Mouse (Mus musculus): ENCODE data around the gene Cd300a. TPM values are rescaled to one million over a fixed set of nuclear protein-coding genes. Genes with fewer than 3 reads are reported as not detected.

Gene Cd300a
- polyA plus RNA-seq, 1 experiment, result 0.91 TPM

GRCm38 (mm10) chr11:114867361-114868235 lies 22.2 kb upstream of the Cd300a start:
- Histone ChIP-seq H3K27me3 (replicated peaks; ENCODE audit: control insufficient read depth, insufficient read depth, low read length) (no peaks in the 10 kb centered on the region), H3K27ac (ENCODE audit: insufficient read depth, low read depth, low read length) (peak overlapping the region; percentile 83), H3K4me3 (ENCODE audit: insufficient read depth, low read depth, low read length) (no peak overlapping the region), H3K36me3 (ENCODE audit: control insufficient read depth, insufficient read depth, low read length) (peaks cover 2% of the 10 kb centered on the region; the same call in 1 of the 2 replicates), H3K4me1 (ENCODE audit: control insufficient read depth, insufficient read depth, low read length) (peaks cover 46% of the 10 kb centered on the region)
- DNase-seq, result peak; percentile 79
- TF ChIP-seq POLR2A (IDR thresholded peaks at IDR 0.05; ENCODE audit: low read depth, low read length) (no peak), CTCF (conservative IDR thresholded peaks at IDR 0.05; ENCODE audit: insufficient read depth, insufficient read length, low read depth, low read length) (no peak)
- WGBS, result 18% methylated on average over 11 of the region's 11 CpGs

- Histone ChIP-seq H3K4me1 (ENCODE audit: control insufficient read depth, insufficient read depth, low read length) (peaks cover 51% of the 10 kb centered on the region), H3K27ac (ENCODE audit: insufficient read depth, low read depth, low read length) (peak overlapping the region; percentile 83), H3K4me3 (ENCODE audit: insufficient read depth, low read depth, low read length) (no peak overlapping the region), H3K36me3 (ENCODE audit: control insufficient read depth, insufficient read depth, low read length) (peaks cover 2% of the 10 kb centered on the region; the same call in 1 of the 2 replicates), H3K27me3 (replicated peaks; ENCODE audit: control insufficient read depth, insufficient read depth, low read length) (no peaks in the 10 kb centered on the region)
- 48% methylated on average over 12 of the region's 12 CpGs for WGBS
- TF ChIP-seq CTCF (conservative IDR thresholded peaks at IDR 0.05; ENCODE audit: insufficient read depth, insufficient read length, low read depth, low read length) (0 out of 2 replicates have a peak, but pooled peaks have one; percentile 16), POLR2A (IDR thresholded peaks at IDR 0.05; ENCODE audit: low read depth, low read length) (no peak)
- DNase-seq, result no peak
These were observed 21.6 kb upstream of the Cd300a start for GRCm38 (mm10) chr11:114868280-114868679.

- no peaks in the 10 kb centered on the region for H3K27me3 ChIP-seq (replicated peaks; ENCODE audit: control insufficient read depth, insufficient read depth, low read length)
- H3K27ac ChIP-seq (ENCODE audit: insufficient read depth, low read depth, low read length), result no peak overlapping the region
- H3K4me1 ChIP-seq (ENCODE audit: control insufficient read depth, insufficient read depth, low read length), result peaks cover 53% of the 10 kb centered on the region
- no peak for DNase-seq
- 55% methylated on average over 1 of the region's 1 CpGs for WGBS
- TF ChIP-seq CTCF (conservative IDR thresholded peaks at IDR 0.05; ENCODE audit: insufficient read depth, insufficient read length, low read depth, low read length) (no peak), POLR2A (IDR thresholded peaks at IDR 0.05; ENCODE audit: low read depth, low read length) (no peak)
- peaks cover 2% of the 10 kb centered on the region; the same call in 1 of the 2 replicates for H3K36me3 ChIP-seq (ENCODE audit: control insufficient read depth, insufficient read depth, low read length)
- no peak overlapping the region for H3K4me3 ChIP-seq (ENCODE audit: insufficient read depth, low read depth, low read length)
These were observed 20.1 kb upstream of the Cd300a start for GRCm38 (mm10) chr11:114869787-114870186.

- no peak for DNase-seq
- H3K36me3 ChIP-seq (ENCODE audit: control insufficient read depth, insufficient read depth, low read length), result peaks cover 2% of the 10 kb centered on the region; the same call in 1 of the 2 replicates
- WGBS, result 89% methylated on average over 2 of the region's 2 CpGs
- peaks cover 54% of the 10 kb centered on the region for H3K4me1 ChIP-seq (ENCODE audit: control insufficient read depth, insufficient read depth, low read length)
- H3K4me3 ChIP-seq (ENCODE audit: insufficient read depth, low read depth, low read length), result no peak overlapping the region
- H3K27ac ChIP-seq (ENCODE audit: insufficient read depth, low read depth, low read length), result no peak overlapping the region
- no peaks in the 10 kb centered on the region for H3K27me3 ChIP-seq (replicated peaks; ENCODE audit: control insufficient read depth, insufficient read depth, low read length)
- TF ChIP-seq CTCF (conservative IDR thresholded peaks at IDR 0.05; ENCODE audit: insufficient read depth, insufficient read length, low read depth, low read length) (no peak), POLR2A (IDR thresholded peaks at IDR 0.05; ENCODE audit: low read depth, low read length) (no peak)
These were observed 18.3 kb upstream of the Cd300a start for GRCm38 (mm10) chr11:114871540-114871939.

GRCm38 (mm10) chr11:114873022-114873817 lies 16.6 kb upstream of the Cd300a start:
- peaks cover 2% of the 10 kb centered on the region; the same call in 1 of the 2 replicates for H3K36me3 ChIP-seq (ENCODE audit: control insufficient read depth, insufficient read depth, low read length)
- H3K4me3 ChIP-seq (ENCODE audit: insufficient read depth, low read depth, low read length), result no peak overlapping the region
- TF ChIP-seq CTCF (conservative IDR thresholded peaks at IDR 0.05; ENCODE audit: insufficient read depth, insufficient read length, low read depth, low read length) (no peak), POLR2A (IDR thresholded peaks at IDR 0.05; ENCODE audit: low read depth, low read length) (no peak)
- H3K27ac ChIP-seq (ENCODE audit: insufficient read depth, low read depth, low read length), result peak overlapping the region; percentile 97
- no peak for DNase-seq
- 25% methylated on average over 6 of the region's 6 CpGs for WGBS
- H3K4me1 ChIP-seq (ENCODE audit: control insufficient read depth, insufficient read depth, low read length), result peaks cover 46% of the 10 kb centered on the region
- H3K27me3 ChIP-seq (replicated peaks; ENCODE audit: control insufficient read depth, insufficient read depth, low read length), result no peaks in the 10 kb centered on the region

GRCm38 (mm10) chr11:114874226-114875145 lies 15.4 kb upstream of the Cd300a start:
- no peak overlapping the region for H3K4me3 ChIP-seq (ENCODE audit: insufficient read depth, low read depth, low read length)
- H3K27ac ChIP-seq (ENCODE audit: insufficient read depth, low read depth, low read length), result peak overlapping the region; percentile 97
- DNase-seq, result peak; percentile 7
- TF ChIP-seq POLR2A (IDR thresholded peaks at IDR 0.05; ENCODE audit: low read depth, low read length), result no peak
- no peak for TF ChIP-seq CTCF (conservative IDR thresholded peaks at IDR 0.05; ENCODE audit: insufficient read depth, insufficient read length, low read depth, low read length)
- H3K4me1 ChIP-seq (ENCODE audit: control insufficient read depth, insufficient read depth, low read length), result peaks cover 43% of the 10 kb centered on the region
- 56% methylated on average over 9 of the region's 9 CpGs for WGBS
- peaks cover 2% of the 10 kb centered on the region; the same call in 1 of the 2 replicates for H3K36me3 ChIP-seq (ENCODE audit: control insufficient read depth, insufficient read depth, low read length)
- H3K27me3 ChIP-seq (replicated peaks; ENCODE audit: control insufficient read depth, insufficient read depth, low read length), result no peaks in the 10 kb centered on the region
